Mouse (Mus musculus) urinary bladder, postnatal 25 days (tissue): Measurements from ENCODE around the gene Sbno1.
A peak's percentile ranks its signal among the peaks of the same experiment; 100 is the strongest.

ENCODE experiments used
- DNase-seq: peaks from one replicate; pipeline ENCODE4 v3.0.0; 2022; ENCODE audit warnings: low spot score

Sbno1 gene

GRCm38 (mm10) chr5:124444208-124444607 lies 18.4 kb upstream of the Sbno1 start:
- no peak for DNase-seq

- DNase-seq = no peak
Measured at GRCm38 (mm10) chr5:124442628-124443027, 16.8 kb upstream of the Sbno1 start.

DNA sequence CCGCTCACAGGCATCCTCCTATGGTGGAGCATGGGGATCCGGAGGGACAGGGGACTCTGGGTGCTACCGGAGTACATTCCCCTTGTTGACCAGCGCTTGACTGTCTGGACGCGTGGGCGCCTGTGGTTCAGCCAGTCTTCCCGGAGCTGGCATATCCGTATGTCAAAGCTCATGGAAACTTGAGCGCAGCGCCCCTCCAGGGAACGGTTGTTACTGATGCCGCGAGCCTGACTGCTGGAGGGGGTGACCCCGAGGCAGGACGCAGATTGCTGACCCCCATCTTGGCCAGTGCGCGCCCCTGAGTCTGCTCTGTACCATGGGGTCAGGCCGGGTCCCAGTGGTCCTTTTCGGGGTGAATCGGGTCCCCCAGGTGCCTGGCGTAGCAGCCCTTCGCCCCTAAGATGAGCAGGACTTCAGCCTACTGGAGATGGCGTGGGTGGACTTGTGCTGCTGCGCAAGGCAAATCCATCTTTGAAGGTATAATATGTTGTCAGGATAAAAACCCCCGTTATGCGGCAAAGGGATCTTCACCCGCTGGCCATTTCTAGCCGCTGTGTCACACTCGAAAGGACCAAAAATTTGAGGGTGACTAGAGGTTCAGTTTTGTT lies 14.4 kb upstream of the Sbno1 start:
- DNase-seq = peak; percentile 40

DNA sequence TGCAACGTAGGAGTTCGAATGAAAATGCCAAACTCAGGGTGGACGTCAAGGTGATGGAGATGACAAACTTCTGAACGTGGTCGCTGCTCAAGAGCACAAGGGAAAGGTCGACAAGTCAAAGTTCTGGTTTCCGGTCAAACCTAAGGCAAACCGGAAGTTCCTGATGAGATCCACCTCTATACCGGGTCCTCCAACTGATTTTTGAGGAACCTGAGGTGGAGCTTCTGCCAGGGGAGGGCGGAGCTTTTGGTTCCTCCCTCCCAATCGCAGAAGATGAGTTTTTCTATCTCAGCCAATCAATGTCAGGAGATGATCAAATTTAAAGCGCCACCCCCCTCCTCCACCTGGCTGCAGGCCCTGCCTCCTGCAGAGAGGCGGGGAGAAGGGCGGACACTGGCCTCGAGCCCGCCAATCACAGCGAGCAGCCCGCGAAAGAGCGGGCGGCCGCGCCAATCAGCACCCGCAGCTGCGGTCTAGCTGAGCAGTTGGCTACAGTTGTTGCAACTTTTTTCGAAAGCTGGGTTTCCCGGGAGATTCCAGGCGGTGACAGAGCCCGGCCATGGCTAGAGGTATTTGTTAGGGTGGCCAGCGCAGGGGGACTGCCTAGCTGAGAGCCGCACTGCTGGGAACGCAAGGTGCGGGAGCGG lies 13.8 kb upstream of the Sbno1 start, which contains the start of gene Kmt5a:
TSS of gene Kmt5a (plus strand) at position 484 of the 647 bp plus-strand sequence.
- DNase-seq = peak; percentile 88

DNA sequence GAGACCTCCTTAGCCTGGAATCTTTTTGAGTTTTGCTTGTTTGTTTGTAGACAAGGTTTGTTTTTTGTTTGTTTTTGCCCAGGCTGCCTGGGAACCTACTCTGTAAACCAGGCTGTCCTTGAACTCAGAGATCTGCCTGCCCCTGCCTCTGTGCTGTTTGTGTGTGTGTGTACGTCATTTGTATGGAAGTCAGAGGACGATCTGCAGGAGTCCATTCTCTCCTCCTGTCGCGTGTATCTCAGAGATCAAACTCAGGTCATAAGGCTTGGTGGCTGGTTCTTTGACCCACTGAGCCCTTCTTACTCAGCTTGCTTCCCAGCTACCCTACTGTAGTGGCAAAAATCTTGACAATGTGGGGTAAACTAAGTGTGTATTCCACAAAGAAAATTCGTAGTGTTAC lies 12.9 kb upstream of the Sbno1 start:
- no peak for DNase-seq

DNA sequence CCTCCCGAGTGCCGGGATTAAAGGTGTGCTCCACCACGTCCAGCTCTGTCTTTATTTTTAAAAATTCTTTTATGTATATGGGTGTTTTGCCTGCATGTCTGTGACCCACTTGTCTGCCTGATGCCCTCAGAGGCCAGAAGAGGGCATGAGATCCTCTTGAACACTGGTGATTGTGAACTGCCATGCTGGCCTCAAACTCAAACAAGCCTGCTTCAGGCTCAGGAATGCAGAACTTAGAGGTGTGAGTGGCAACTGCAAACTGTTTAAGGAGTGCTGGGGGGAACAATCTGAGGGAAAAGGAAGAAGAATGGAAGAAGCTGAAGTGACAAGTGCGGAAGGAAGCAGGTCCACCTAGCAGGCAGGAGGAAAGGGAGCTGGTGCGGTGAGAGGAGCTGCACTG lies 12.4 kb upstream of the Sbno1 start:
- no peak for DNase-seq

- DNase-seq = no peak
Measured at GRCm38 (mm10) chr5:124433048-124433447, 7.2 kb upstream of the Sbno1 start.

DNA sequence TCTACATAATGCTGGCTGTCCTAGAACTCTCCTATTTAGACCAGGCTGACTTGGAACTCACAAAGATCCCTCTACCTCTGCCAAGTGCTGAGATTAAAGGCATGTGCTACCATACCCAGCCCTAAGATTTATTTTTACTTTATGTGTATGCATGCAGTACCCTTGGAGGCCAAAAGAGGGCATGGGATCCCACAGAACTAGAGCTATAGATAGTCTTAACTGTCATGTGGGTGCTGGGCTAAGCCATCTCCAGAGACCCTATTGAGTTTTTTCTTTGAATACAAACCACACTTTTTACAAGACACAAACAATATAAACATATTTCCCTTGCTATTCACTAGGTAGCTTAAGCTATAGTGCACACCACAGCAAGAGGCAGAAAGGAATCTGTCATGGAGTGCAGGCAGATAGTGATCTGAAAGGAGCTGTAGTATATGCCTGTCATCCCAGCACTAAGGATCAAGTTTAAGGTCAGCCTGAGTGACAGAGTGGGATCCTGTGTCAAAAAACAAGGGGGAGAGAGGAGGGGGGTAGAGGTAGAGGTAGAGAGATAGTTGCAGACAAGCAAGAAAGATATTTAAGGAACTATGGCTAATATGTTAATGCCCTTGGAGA lies 6.7 kb upstream of the Sbno1 start:
- DNase-seq = peak; percentile 44

DNA sequence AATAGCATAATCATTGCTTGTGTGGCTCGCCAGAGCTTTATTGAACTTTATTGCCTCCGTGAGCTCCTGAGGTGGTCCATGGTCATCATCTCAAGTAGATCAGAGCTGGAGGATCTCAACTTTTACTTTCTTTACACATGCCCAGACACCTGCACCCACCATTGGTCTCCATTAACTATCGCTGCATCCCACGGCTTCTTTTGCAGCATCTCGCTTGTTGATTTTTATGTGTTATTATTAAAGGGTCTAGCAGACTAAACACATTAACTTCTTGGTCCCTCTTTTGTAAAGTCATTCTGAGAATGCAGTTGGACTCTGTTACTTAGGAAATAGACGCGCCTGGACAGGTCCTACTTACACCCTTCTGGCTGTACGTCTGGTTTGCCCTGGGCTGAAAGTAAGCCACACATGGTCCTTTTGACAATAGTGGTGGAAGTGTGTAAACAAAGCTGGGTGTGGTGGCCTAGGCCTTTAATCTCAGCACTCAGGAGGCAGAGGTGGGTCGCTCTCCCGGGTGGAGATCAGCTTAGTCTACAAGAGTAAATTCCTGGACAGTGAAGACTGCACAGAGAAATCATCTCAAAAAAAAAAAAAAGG lies 772 bp upstream of the Sbno1 start:
- DNase-seq = no peak

DNA sequence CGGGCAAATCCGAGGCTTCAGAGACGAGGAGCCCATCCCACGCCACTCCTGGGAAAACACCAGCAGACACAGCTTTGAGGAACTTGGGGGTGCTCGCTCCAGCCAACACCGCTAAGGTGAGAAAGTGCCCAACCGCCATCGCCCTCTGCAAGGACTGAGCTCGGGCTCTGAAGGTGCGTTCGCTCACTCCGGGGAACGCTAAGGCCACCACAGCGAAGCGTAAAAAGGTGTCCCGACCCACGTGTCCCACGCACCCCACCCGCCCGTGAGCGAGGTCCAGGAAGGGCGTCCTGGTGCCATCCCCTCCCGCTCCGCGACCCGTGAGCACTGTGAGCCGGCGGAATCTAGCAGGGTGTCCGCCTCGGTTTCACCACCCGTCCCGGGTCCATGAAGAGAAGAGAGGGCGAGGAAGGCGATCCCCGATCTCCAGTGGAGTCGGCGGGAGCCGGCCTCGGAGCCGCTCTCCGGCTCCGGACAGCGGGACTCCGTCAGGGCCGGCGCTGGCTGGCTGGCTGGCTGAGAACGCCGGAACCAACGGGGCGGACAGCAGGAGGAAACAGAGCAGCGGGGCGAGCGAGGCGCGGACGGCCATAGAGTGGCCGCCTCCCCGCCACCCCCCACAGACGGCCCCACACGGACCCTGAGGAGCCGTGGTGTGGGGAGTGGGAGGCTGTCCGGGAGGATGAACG lies 934 bp downstream of the Sbno1 start:
- peak; percentile 36 for DNase-seq

GRCm38 (mm10) chr5:124424200-124424722 lies 1.5 kb downstream of the Sbno1 start:
- DNase-seq = no peak

DNA sequence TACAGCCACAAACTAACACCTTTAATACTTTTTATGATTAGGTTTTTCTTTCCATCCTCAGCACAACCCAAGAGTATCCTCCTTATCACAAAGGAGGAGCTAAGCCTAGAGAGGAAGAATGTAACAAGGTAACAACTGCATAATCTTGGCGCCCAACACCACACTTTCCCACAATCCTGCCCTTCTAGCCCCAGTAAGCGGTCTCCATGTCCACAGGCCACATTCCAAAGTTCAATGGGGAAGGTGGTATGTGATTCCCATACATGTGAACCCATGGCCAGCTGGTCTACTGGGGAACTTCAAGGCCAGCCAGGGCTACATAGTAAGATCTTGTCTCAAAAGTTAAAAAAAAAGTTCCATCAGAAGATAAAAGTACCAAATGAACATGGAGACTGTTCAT lies 4.0 kb downstream of the Sbno1 start:
- no peak for DNase-seq

DNA sequence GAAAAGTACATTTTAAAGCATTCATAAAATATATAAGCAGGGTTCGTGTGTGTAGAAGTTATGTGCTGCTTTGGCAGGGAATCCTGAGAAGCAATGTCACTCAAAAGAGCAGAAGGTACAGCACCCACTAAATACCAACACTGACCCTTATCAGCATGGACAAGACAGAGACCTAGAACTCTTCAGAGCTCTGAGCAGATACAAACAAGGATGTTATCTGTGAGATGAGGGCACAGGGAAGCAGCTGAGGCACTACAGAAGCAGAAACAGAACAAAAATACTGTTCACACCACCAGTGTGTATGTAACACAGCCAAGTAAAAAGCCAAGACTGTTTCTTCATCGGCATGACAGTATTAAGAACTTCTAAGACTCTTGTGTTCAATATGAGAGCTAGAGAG lies 6.9 kb downstream of the Sbno1 start:
- DNase-seq = no peak

- DNase-seq = no peak
Measured at GRCm38 (mm10) chr5:124412163-124412562, 13.6 kb downstream of the Sbno1 start.

GRCm38 (mm10) chr5:124410808-124411207 lies 15.0 kb downstream of the Sbno1 start:
- DNase-seq = no peak

DNA sequence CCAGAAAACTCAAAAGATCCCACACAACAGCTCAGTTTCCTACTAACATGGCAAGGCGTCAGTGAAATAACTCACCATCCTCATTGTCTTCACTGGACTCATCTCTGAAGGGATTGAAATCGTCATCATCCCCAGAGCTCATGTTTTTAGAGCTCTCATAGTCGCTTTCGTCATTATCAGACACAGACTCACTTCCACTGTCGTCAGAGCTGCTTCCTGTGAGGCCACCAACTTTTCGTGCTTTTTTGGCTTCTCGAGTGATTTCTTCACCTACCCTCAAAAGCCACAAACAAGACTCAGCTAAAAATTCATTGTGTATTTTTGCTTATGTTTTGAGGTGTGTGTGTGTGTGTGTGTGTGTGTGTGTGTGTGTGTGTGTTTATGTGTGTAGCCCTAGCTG lies 32.1 kb downstream of the Sbno1 start:
- no peak for DNase-seq

DNA sequence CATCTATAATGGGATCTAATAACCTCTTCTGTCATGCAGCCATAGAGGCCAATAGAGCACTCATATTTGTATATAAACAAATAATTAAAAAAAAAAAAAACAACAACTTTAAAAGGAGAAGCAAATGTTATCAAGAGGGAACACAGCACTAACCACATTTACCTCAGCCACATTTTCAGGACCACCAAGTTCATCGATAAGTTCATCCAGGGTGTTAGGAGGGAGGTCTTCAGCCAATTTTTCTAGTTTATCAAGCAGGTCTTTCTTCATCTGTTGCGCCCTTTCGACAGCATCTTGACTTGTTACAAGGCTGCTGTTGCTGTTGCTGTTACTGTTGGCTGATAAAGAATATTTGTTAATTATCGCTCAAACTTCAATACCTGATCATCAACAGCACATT lies 33.4 kb downstream of the Sbno1 start:
- no peak for DNase-seq

DNA sequence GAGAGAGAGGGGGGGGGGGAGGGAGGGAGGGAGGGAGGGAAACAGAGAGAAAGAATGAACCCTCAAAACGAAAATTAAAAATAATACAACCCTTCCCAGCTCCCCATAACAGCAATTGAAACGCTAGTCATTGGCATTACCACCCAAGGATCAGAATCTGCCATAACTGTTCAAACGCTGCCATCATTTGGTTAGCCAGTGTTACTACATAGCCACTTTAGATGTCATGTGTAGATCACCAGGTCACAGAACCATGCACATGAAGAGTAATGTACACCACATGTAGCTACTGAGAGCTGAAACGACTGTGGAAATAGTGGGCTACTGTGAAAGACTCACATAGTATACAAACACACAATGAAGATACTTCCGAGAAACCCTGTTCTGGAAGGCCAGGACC lies 37.9 kb downstream of the Sbno1 start:
- DNase-seq = no peak

- DNase-seq = no peak
Measured at GRCm38 (mm10) chr5:124380121-124380520, 45.7 kb downstream of the Sbno1 start.

GRCm38 (mm10) chr5:124377149-124377548 lies 48.7 kb downstream of the Sbno1 start:
- DNase-seq = no peak

GRCm38 (mm10) chr5:124376401-124376800 lies 49.4 kb downstream of the Sbno1 start:
- no peak for DNase-seq

DNA sequence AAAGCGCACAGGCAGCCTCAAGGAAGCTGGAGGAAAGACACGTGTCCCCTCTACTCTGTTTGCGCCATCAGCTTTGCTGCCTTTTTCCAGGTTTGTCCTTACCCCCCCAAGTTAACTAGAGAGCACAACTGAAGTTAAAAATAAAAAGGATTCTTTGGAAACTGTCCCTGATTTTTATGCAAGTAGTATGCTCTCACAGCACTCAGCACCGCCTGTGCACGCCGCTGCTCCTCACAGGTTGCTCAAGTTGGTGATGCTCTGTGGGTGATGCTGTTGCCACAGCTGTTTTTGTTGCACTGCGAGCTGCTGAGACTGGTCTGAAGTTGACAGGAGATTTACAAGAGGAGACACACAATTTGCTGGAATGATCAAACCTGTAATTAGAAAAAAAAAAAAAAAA lies 51.5 kb downstream of the Sbno1 start:
- no peak for DNase-seq
